Mouse (Mus musculus) olfactory bulb, adult 2 months (tissue): ENCODE data around the gene Xylt2. TPM values are rescaled to one million over a fixed set of nuclear protein-coding genes. Genes with fewer than 3 reads are reported as not detected.

Experiments
- H3K27ac ChIP-seq: fragments of 200-500 bp; 2 replicates; pipeline ENCODE4 v1.5.1; 2012; ENCODE audit warnings: low read depth, low read length; ENCODE audit not compliant: insufficient read depth
- H3K4me1 ChIP-seq: fragments of 200-500 bp; 2 replicates; pipeline ENCODE4 v1.6.1; 2012; ENCODE audit warnings: low read length; ENCODE audit not compliant: control insufficient read depth, insufficient read depth
- H3K4me3 ChIP-seq: fragments of 200-500 bp; 2 replicates; pipeline ENCODE4 v1.5.1; 2012; ENCODE audit warnings: mild to moderate bottlenecking, low read depth, low read length, moderate library complexity; ENCODE audit not compliant: insufficient read depth
- CTCF ChIP-seq: fragments of 200-500 bp; IDR thresholded peaks from 2 replicates; pipeline ENCODE4 v1.5.1; 2012; ENCODE audit warnings: low read depth, mild to moderate bottlenecking, low read length, moderate library complexity; ENCODE audit not compliant: insufficient read depth
- POLR2A ChIP-seq: fragments of 200-500 bp; IDR thresholded peaks from 2 replicates; pipeline ENCODE4 v1.6.1; 2012; ENCODE audit warnings: mild to moderate bottlenecking, low read depth, low read length, moderate library complexity; ENCODE audit not compliant: insufficient read depth
- WGBS: fragments of 180-500 bp; shearing (Covaris S2); methylation state at CpG from one replicate; pipeline ENCODE4 v1.1.7; 2018; 5-methylcytosine and 5-hydroxymethylcytosine counted together
- polyA plus RNA-seq: library from polyadenylated mRNA; stranded (reverse); fragments of >200 nt; gene quantifications from 2 replicates; pipeline ENCODE4 v1.2.4, GENCODE M21; 2012; ENCODE audit warnings: low replicate concordance; ENCODE audit not compliant: missing spikeins, insufficient read depth, insufficient read length

The Xylt2 gene
- polyA plus RNA-seq, 1 experiment = not detected

- Histone ChIP-seq H3K4me1 (no peaks in the 10 kb centered on the region), H3K4me3 (no peak overlapping the region), H3K27ac (no peak overlapping the region)
- no peak for TF ChIP-seq CTCF
Observed at GRCm38 (mm10) chr11:94621458-94621852, 55.9 kb downstream of the Xylt2 start.

GRCm38 (mm10) chr11:94620766-94621457, 56.4 kb downstream of the Xylt2 start:
- Histone ChIP-seq H3K27ac (no peak overlapping the region), H3K4me3 (no peak overlapping the region), H3K4me1 (no peaks in the 10 kb centered on the region)
- WGBS = 36% methylated on average over 6 of the region's 6 CpGs
- TF ChIP-seq POLR2A (no peak), CTCF (no peak)

GRCm38 (mm10) chr11:94617646-94618045, 59.7 kb downstream of the Xylt2 start:
- TF ChIP-seq CTCF = no peak
- TF ChIP-seq POLR2A = no peak
- WGBS = 97% methylated on average over 2 of the region's 2 CpGs
- Histone ChIP-seq H3K4me3 (no peak overlapping the region), H3K4me1 (no peaks in the 10 kb centered on the region), H3K27ac (no peak overlapping the region)

- WGBS = 16% methylated on average over 4 of the region's 4 CpGs
- TF ChIP-seq POLR2A (no peak), CTCF (no peak)
- no peak overlapping the region for H3K4me3 ChIP-seq
- H3K27ac ChIP-seq = no peak overlapping the region
- no peaks in the 10 kb centered on the region for H3K4me1 ChIP-seq
Observed at GRCm38 (mm10) chr11:94615494-94615893, 61.8 kb downstream of the Xylt2 start.

DNA sequence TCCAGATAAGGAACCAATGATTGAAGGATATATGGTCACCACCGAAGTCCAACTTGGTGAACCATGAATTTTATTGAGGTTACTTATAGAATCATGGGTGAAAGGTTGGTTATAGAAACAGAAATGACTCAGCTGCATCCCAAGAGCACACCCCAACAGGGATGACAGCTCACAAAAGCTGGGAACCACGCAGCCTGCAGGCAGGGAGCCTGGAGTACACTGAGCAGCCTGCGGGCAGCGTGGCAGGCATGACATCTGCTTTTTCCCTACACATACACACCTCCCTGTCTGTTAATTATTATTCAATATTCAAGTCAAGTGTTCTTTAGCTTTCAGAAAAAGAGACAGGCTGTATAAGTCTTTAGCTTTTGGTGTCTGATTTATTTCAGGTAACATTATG, 62.7 kb downstream of the Xylt2 start:
- 75% methylated on average over 4 of the region's 4 CpGs for WGBS
- TF ChIP-seq POLR2A (no peak), CTCF (no peak)
- no peak overlapping the region for H3K4me3 ChIP-seq
- H3K27ac ChIP-seq = no peak overlapping the region
- no peaks in the 10 kb centered on the region for H3K4me1 ChIP-seq

Other genes with a start within 250 kb of the Xylt2 start
- gene Cacna1g, start 203.3 kb downstream of the Xylt2 start, polyA plus RNA-seq = 54.5 TPM in 1 of 2 replicates, not detected in the other
- not detected in 2 replicates for gene Spata20, start 191.3 kb downstream of the Xylt2 start, polyA plus RNA-seq
- not detected in 2 replicates for gene Epn3, start 177.5 kb downstream of the Xylt2 start, polyA plus RNA-seq
- gene Mycbpap, start 155.8 kb downstream of the Xylt2 start, polyA plus RNA-seq = not detected in 2 replicates
- not detected in 2 replicates for gene Rsad1, start 128.3 kb downstream of the Xylt2 start, polyA plus RNA-seq
- not detected in 2 replicates for gene Chad, start 112.5 kb downstream of the Xylt2 start, polyA plus RNA-seq
- gene Acsf2, start 75.6 kb downstream of the Xylt2 start, polyA plus RNA-seq = not detected in 2 replicates
- gene Lrrc59, start 47.7 kb downstream of the Xylt2 start, polyA plus RNA-seq = not detected in 2 replicates
- not detected in 2 replicates for gene Mrpl27, start 23.7 kb downstream of the Xylt2 start, polyA plus RNA-seq
- not detected in 2 replicates for gene Eme1, start 23.6 kb downstream of the Xylt2 start, polyA plus RNA-seq
- gene Gm11541, start 27.0 kb upstream of the Xylt2 start, polyA plus RNA-seq = not detected in 2 replicates
- not detected in 2 replicates for gene Cdc34b, start 64.3 kb upstream of the Xylt2 start, polyA plus RNA-seq
- gene Tmem92, start 105.2 kb upstream of the Xylt2 start, polyA plus RNA-seq = not detected in 2 replicates